Mouse (Mus musculus) thymus, adult 2 months (tissue): ENCODE measurements at regions not wholly inside any gene's neighbourhood (a gene's known extent, or its start where the extent isn't known, plus 50 kb on each side); places are given as distances from the start of the nearest gene placed in this dataset.
A peak's percentile ranks its signal among the peaks of the same experiment; 100 is the strongest.

ENCODE experiments used
- DNase-seq: peaks from one replicate; pipeline ENCODE4 v3.0.0; 2021
- H3K27ac ChIP-seq: fragments of 200-500 bp; 2 replicates; pipeline ENCODE4 v1.5.1; 2012; ENCODE audit warnings: low read length, control low read depth; ENCODE audit not compliant: control insufficient read depth, insufficient read depth
- H3K27me3 ChIP-seq: fragments of 200-500 bp; 2 replicates; pipeline ENCODE4 v1.6.1; 2012; ENCODE audit warnings: mild to moderate bottlenecking, low read length, moderate library complexity, mixed read lengths; ENCODE audit not compliant: control insufficient read depth, insufficient read depth
- H3K36me3 ChIP-seq: fragments of 200-500 bp; 2 replicates; pipeline ENCODE4 v1.6.1; 2012; ENCODE audit warnings: mild to moderate bottlenecking, low read length, moderate library complexity; ENCODE audit not compliant: control insufficient read depth, insufficient read depth
- H3K4me1 ChIP-seq: fragments of 200-500 bp; replicated peaks from 2 replicates; pipeline ENCODE4 v1.6.1; 2012; ENCODE audit warnings: low read length; ENCODE audit not compliant: control insufficient read depth, insufficient read depth
- H3K4me3 ChIP-seq: fragments of 200-500 bp; 2 replicates; pipeline ENCODE4 v1.5.1; 2012; ENCODE audit warnings: mild to moderate bottlenecking, low read length, control low read depth, moderate library complexity; ENCODE audit not compliant: control insufficient read depth, insufficient read depth
- CTCF ChIP-seq: fragments of 200-500 bp; IDR thresholded peaks from 2 replicates; pipeline ENCODE4 v1.5.1; 2012; ENCODE audit warnings: mild to moderate bottlenecking, control low read depth, low read length, moderate library complexity, borderline replicate concordance; ENCODE audit not compliant: control insufficient read depth, poor library complexity, insufficient read depth; ENCODE audit errors: extremely low read depth
- POLR2A ChIP-seq: fragments of 200-500 bp; IDR thresholded peaks from 2 replicates; pipeline ENCODE4 v1.6.1; 2012; ENCODE audit warnings: mild to moderate bottlenecking, low read length, control low read depth, moderate library complexity; ENCODE audit not compliant: control insufficient read depth, poor library complexity, insufficient read depth; ENCODE audit errors: extremely low read depth
- WGBS: fragments of 180-500 bp; shearing (Covaris S2); methylation state at CpG from one replicate; pipeline ENCODE4 v1.1.7; 2018; 5-methylcytosine and 5-hydroxymethylcytosine counted together

GRCm38 (mm10) chr14:15769846-15770448, 331.2 kb upstream of the Lrrc3b start:
- WGBS, result 9% methylated on average over 6 of the region's 6 CpGs
- H3K27ac ChIP-seq, result peak overlapping the region; percentile 88
- no peak overlapping the region for H3K4me3 ChIP-seq
- H3K4me1 ChIP-seq, result peaks cover 4% of the 10 kb centered on the region
- DNase-seq, result peak; percentile 46
- TF ChIP-seq POLR2A (no peak), CTCF (no peak)
- no peaks in the 10 kb centered on the region for H3K27me3 ChIP-seq
- H3K36me3 ChIP-seq, result no peaks in the 10 kb centered on the region

DNA sequence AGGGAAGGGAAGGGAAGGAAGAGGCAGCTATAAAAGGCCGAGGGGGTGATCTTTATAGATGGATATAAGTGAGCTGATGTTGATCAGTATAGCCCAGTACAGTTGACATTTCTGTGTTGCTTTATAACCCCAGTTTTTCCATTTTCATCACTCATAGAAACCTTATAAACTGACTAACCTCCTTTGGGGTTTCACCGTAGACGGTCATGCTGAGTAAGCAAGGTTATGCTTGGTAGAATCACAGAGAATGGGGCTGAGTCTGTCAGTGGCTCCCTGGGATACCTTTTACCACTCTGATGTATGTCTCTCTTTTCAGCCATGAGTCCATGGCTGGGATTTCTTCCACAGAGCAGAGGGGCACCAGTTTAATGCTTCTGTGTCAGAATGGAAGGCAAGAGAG, 345.9 kb upstream of the Lrrc3b start:
- no peak for DNase-seq
- H3K27ac ChIP-seq, result no peak overlapping the region; the same call in 1 of the 2 replicates
- peaks cover 3% of the 10 kb centered on the region for H3K4me1 ChIP-seq
- H3K4me3 ChIP-seq, result no peak overlapping the region
- WGBS, result 61% methylated on average over 3 of the region's 3 CpGs
- no peaks in the 10 kb centered on the region for H3K27me3 ChIP-seq
- H3K36me3 ChIP-seq, result no peaks in the 10 kb centered on the region
- TF ChIP-seq CTCF (no peak), POLR2A (no peak)

- Histone ChIP-seq H3K4me3 (no peak overlapping the region), H3K27me3 (no peaks in the 10 kb centered on the region), H3K4me1 (peaks cover 3% of the 10 kb centered on the region), H3K27ac (no peak overlapping the region; the same call in 1 of the 2 replicates), H3K36me3 (no peaks in the 10 kb centered on the region)
- 16% methylated on average over 1 of the region's 1 CpGs for WGBS
- no peak for TF ChIP-seq POLR2A
- no peak for TF ChIP-seq CTCF
- DNase-seq, result peak; percentile 25
Measured at GRCm38 (mm10) chr14:15785230-15785629, 346.4 kb upstream of the Lrrc3b start.

GRCm38 (mm10) chr14:15795698-15796097, 356.9 kb upstream of the Lrrc3b start:
- H3K4me1 ChIP-seq, result peaks cover 4% of the 10 kb centered on the region
- no peaks in the 10 kb centered on the region for H3K36me3 ChIP-seq
- H3K27me3 ChIP-seq, result no peaks in the 10 kb centered on the region
- DNase-seq, result no peak
- 67% methylated on average over 3 of the region's 3 CpGs for WGBS
- no peak for TF ChIP-seq POLR2A
- H3K4me3 ChIP-seq, result no peak overlapping the region
- no peak overlapping the region for H3K27ac ChIP-seq

DNA sequence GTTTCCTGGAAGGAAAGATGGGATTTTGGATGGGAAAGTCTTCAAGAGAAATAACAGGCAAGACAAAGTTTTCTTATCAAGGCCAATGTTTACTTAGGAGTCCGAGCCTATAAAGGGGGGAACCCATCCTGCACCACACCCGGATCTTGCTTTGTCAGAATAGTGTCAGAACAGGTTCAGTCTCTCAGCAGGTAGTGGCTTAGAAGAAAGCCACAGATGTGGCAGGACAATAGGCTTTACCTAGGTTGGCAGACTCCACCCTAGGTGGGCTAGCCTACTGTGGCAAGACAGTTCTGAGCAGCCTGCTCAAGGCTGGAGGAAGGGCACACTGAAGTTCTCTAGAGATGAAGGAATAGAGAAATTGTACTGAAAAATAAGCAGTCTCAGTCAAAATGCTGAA, 358.2 kb upstream of the Lrrc3b start:
- Histone ChIP-seq H3K4me3 (no peak overlapping the region), H3K4me1 (peaks cover 4% of the 10 kb centered on the region), H3K27me3 (no peaks in the 10 kb centered on the region), H3K36me3 (no peaks in the 10 kb centered on the region), H3K27ac (no peak overlapping the region)
- TF ChIP-seq CTCF (no peak), POLR2A (no peak)
- 91% methylated on average over 2 of the region's 2 CpGs for WGBS
- DNase-seq, result no peak

GRCm38 (mm10) chr14:15801477-15802099, 362.8 kb upstream of the Lrrc3b start:
- WGBS, result 94% methylated on average over 5 of the region's 5 CpGs

DNA sequence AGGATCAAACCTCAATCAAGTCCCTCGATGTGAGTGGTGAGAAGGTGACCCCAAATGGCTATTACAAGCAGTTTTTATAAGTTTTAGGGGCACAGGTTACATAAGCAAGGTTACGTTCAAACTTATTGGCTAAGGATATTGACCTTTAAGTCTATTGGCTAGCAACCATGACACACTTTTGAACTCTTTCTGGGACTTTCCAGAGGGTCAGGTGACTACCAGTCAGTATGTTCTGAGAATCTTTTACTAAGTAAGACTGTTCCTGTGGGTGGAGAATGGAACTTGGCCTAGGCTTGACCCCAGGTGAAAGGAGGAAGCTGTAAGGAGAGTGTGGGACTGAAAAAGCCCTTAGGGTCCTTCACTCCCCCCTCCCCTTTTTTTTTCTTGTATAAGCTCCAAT, 370.3 kb upstream of the Lrrc3b start:
- Histone ChIP-seq H3K4me1 (no peaks in the 10 kb centered on the region), H3K27ac (no peak overlapping the region), H3K4me3 (no peak overlapping the region), H3K27me3 (no peaks in the 10 kb centered on the region), H3K36me3 (no peaks in the 10 kb centered on the region)
- 80% methylated on average over 2 of the region's 2 CpGs for WGBS
- no peak for DNase-seq
- TF ChIP-seq POLR2A, result no peak
- TF ChIP-seq CTCF, result no peak

More at GRCm38 (mm10) chr14:15801477-15802099, 362.8 kb upstream of the Lrrc3b start:
- H3K36me3 ChIP-seq, result no peaks in the 10 kb centered on the region
- no peaks in the 10 kb centered on the region for H3K4me1 ChIP-seq
- TF ChIP-seq CTCF, result no peak
- no peak for DNase-seq
- H3K27me3 ChIP-seq, result no peaks in the 10 kb centered on the region
- no peak overlapping the region for H3K27ac ChIP-seq
- no peak overlapping the region for H3K4me3 ChIP-seq
